Mouse (Mus musculus): ENCODE data around the gene Wbp2.
A peak's percentile ranks its signal among the peaks of the same experiment; 100 is the strongest.

GRCm38 (mm10) chr11:116109441-116110081, 22.8 kb upstream of the Wbp2 start:
- TF ChIP-seq CTCF (IDR thresholded peaks at IDR 0.05; ENCODE audit: low read depth), result peak; percentile 12; the same call in 1 of the 2 replicates
- TF ChIP-seq EP300 (IDR thresholded peaks at IDR 0.05; ENCODE audit: low read depth), result no peak
